In the genomic region with DNA sequence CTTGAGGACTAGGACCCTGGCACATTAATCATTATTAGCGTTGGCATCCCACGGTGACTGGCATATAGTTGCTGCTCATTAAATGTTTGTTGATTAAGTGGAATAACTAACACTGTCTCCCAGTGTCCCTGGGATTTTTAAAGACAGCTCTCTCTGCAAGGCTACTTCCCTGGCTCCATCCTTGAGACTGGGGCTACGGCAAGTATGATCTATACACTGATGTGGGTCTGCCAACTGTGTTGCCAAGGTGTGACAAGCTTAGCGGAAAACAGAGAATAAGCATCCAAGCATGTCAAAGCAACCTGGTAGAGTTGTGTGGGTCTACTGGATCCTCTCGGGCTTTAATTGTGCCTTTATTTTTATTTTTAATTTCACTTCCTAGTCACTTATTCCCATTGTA, we compare ENCODE assay signal across 23 mouse cellular contexts. TPM values are rescaled to one million over a fixed set of nuclear protein-coding genes. Genes with fewer than 3 reads are reported as not detected.
DNase-seq lines count a peak whose midpoint lies in the region; ATAC-seq and TF ChIP-seq lines count a peak whose summit lies in the region.
"Had no signal": no experiment of that assay in that cellular context is flagged by ENCODE, and none has a peak within 500 bp of the region (broad histone marks: within the 10 kb centered on the region; RNA-seq: fewer than 3 reads in every experiment).

No protein-coding gene starts in this region.

- WGBS in midbrain, postnatal 0 days = 81% methylated on average over 5 of the region's 5 CpGs
- WGBS in midbrain, embryonic 14.5 days = 81% methylated on average over 5 of the region's 5 CpGs

- no peaks in the 10 kb centered on the region for H3K9me3 ChIP-seq in midbrain, postnatal 0 days (ENCODE audit: low read length)
- H3K9me3 ChIP-seq in midbrain, embryonic 14.5 days (ENCODE audit: control insufficient read depth, low read length) = no peaks in the 10 kb centered on the region
- H3K9me3 ChIP-seq: embryonic facial prominence, embryonic 12.5 days; forebrain, embryonic 15.5 days; heart, embryonic 13.5 days; hindbrain, embryonic 15.5 days had no signal

- H3K4me2 ChIP-seq in midbrain, postnatal 0 days (ENCODE audit: low read depth, low read length, poor library complexity, severe bottlenecking) = no peak overlapping the region
- no peak overlapping the region for H3K4me2 ChIP-seq in midbrain, embryonic 14.5 days (ENCODE audit: low read length)
- H3K4me2 ChIP-seq: embryonic facial prominence, embryonic 12.5 days; forebrain, embryonic 15.5 days; heart, embryonic 13.5 days; hindbrain, embryonic 15.5 days had no signal

- no peak overlapping the region for H3K4me3 ChIP-seq in midbrain, postnatal 0 days (ENCODE audit: low read depth, low read length)
- H3K4me3 ChIP-seq in midbrain, embryonic 14.5 days (replicated peaks; ENCODE audit: low read depth, low read length) = no peak overlapping the region
- H3K4me3 ChIP-seq: embryonic facial prominence, embryonic 12.5 days; forebrain, embryonic 15.5 days; heart, embryonic 13.5 days; hindbrain, embryonic 15.5 days had no signal

- peak; percentile 55 for DNase-seq in cerebellum, adult 9-10 months
- no peak for DNase-seq in cerebellum, postnatal 4 days (ENCODE audit: low spot score in 2 of 2)
- DNase-seq in midbrain, postnatal 0 days (ENCODE audit: low spot score) = peak; percentile 65
- DNase-seq in midbrain, embryonic 14.5 days = no peak
- peak; percentile 65 to 68 for DNase-seq in cerebellum, postnatal 14 days
- no peak for DNase-seq in right cerebral cortex, postnatal 25 days
- DNase-seq: adrenal gland, adult 2 months; adrenal gland, postnatal 25 days; gastrocnemius, postnatal 36 days; heart, adult 11 months; heart, postnatal 36 days; kidney, adult 11 months had no signal

- H3K36me3 ChIP-seq in midbrain, postnatal 0 days (ENCODE audit: insufficient read depth, low read length) = no peaks in the 10 kb centered on the region
- H3K36me3 ChIP-seq in midbrain, embryonic 14.5 days (ENCODE audit: control insufficient read depth, insufficient read depth, low read length) = no peaks in the 10 kb centered on the region
- H3K36me3 ChIP-seq: embryonic facial prominence, embryonic 12.5 days; forebrain, embryonic 15.5 days; heart, embryonic 13.5 days; hindbrain, embryonic 15.5 days had no signal

- peaks cover 7% of the 10 kb centered on the region; the same call in 1 of the 2 replicates for H3K27me3 ChIP-seq in midbrain, postnatal 0 days (ENCODE audit: insufficient read depth, low read length)
- H3K27me3 ChIP-seq in midbrain, embryonic 14.5 days (ENCODE audit: control insufficient read depth, insufficient read depth, low read length) = peaks cover 16% of the 10 kb centered on the region

- no peak overlapping the region for H3K27ac ChIP-seq in midbrain, postnatal 0 days (ENCODE audit: low read depth, low read length)
- no peak overlapping the region for H3K27ac ChIP-seq in midbrain, embryonic 14.5 days (replicated peaks; ENCODE audit: low read depth, low read length)
- H3K27ac ChIP-seq: embryonic facial prominence, embryonic 12.5 days; forebrain, embryonic 15.5 days; heart, embryonic 13.5 days; hindbrain, embryonic 15.5 days had no signal

- H3K4me1 ChIP-seq in midbrain, postnatal 0 days (ENCODE audit: insufficient read depth, low read length) = 0 out of 2 replicates have a peak, but pooled peaks cover 3% of the 10 kb centered on the region
- peaks cover 13% of the 10 kb centered on the region; the same call in 1 of the 2 replicates for H3K4me1 ChIP-seq in midbrain, embryonic 14.5 days (ENCODE audit: control insufficient read depth, insufficient read depth, low read length)

- no peak overlapping the region for H3K9ac ChIP-seq in midbrain, postnatal 0 days (replicated peaks; ENCODE audit: low read length, poor library complexity, severe bottlenecking)
- H3K9ac ChIP-seq in midbrain, embryonic 14.5 days (replicated peaks; ENCODE audit: low read length) = no peak overlapping the region
- H3K9ac ChIP-seq: embryonic facial prominence, embryonic 12.5 days; forebrain, embryonic 15.5 days; heart, embryonic 13.5 days; hindbrain, embryonic 15.5 days had no signal

- no peak for ATAC-seq in midbrain, postnatal 0 days (ENCODE audit: low FRiP score)
- no peak for ATAC-seq in midbrain, embryonic 14.5 days (ENCODE audit: low FRiP score, low TSS enrichment)
- ATAC-seq: forebrain, embryonic 15.5 days had no signal

- no peak for TF ChIP-seq CTCF in midbrain, postnatal 0 days (IDR thresholded peaks at IDR 0.05)

RNA-seq across cellular contexts. Expression of a gene that starts 3.2 kb away (rescaled TPM):
- 26.5 and 28.0 TPM in 2 replicates for total RNA-seq in midbrain, postnatal 0 days (2014; rRNA removed)
- 7.2 and 9.4 TPM in 2 replicates for polyA plus RNA-seq in midbrain, postnatal 0 days (2015; fragmentation: Nextera tagmentation; extraction: Ambion mirVana)
- polyA plus RNA-seq in midbrain, embryonic 14.5 days (2014; fragmentation: Nextera tagmentation; extraction: Ambion mirVana) = 4.9 and 7.4 TPM in 2 replicates
- total RNA-seq: adrenal gland, adult 2 months; gastrocnemius, adult 8-10 months; gastrocnemius, postnatal 36 days; heart, postnatal 36 days had no signal
- polyA plus RNA-seq: heart, embryonic 13.5 days; heart, postnatal 0 days had no signal

RNA-seq across cellular contexts. Expression of a gene that starts 56.7 kb away (rescaled TPM):
- not detected in 2 replicates for total RNA-seq in midbrain, postnatal 0 days (2014; rRNA removed)
- polyA plus RNA-seq in midbrain, postnatal 0 days (2015; fragmentation: Nextera tagmentation; extraction: Ambion mirVana) = not detected in 2 replicates
- not detected in 2 replicates for polyA plus RNA-seq in midbrain, embryonic 14.5 days (2014; fragmentation: Nextera tagmentation; extraction: Ambion mirVana)
- total RNA-seq: adrenal gland, adult 2 months; adrenal gland, postnatal 25 days; ES-E14; gastrocnemius, adult 8-10 months; gastrocnemius, postnatal 36 days; heart, postnatal 36 days had no signal
- polyA plus RNA-seq: adrenal gland, adult 2 months; cortical plate, adult 2 months; embryonic facial prominence, embryonic 12.5 days; forebrain, embryonic 11.5 days; forebrain, embryonic 15.5 days; heart, embryonic 13.5 days; heart, postnatal 0 days; hindbrain, embryonic 11.5 days; hindbrain, embryonic 15.5 days; intestine, embryonic 14.5 days had no signal

Comparison
In these comparisons a context has a peak if more than half of its experiments do, and no peak if none do; other contexts are left out.
1. DNase-seq: peak in cerebellum, adult 9-10 months (single experiment), midbrain, postnatal 0 days (single experiment) and cerebellum, postnatal 14 days (2 of 2); none in cerebellum, postnatal 4 days (0 of 2), midbrain, embryonic 14.5 days (single experiment) and right cerebral cortex, postnatal 25 days (single experiment).